Mouse (Mus musculus) olfactory bulb, adult 2 months (tissue): Measurements from ENCODE around the gene Nf1.

Experiments used
- CTCF ChIP-seq: fragments of 200-500 bp; IDR thresholded peaks from 2 replicates; pipeline ENCODE4 v1.5.1; 2012; ENCODE audit warnings: low read depth, mild to moderate bottlenecking, low read length, moderate library complexity; ENCODE audit not compliant: insufficient read depth
- POLR2A ChIP-seq: fragments of 200-500 bp; IDR thresholded peaks from 2 replicates; pipeline ENCODE4 v1.6.1; 2012; ENCODE audit warnings: mild to moderate bottlenecking, low read depth, low read length, moderate library complexity; ENCODE audit not compliant: insufficient read depth

DNA sequence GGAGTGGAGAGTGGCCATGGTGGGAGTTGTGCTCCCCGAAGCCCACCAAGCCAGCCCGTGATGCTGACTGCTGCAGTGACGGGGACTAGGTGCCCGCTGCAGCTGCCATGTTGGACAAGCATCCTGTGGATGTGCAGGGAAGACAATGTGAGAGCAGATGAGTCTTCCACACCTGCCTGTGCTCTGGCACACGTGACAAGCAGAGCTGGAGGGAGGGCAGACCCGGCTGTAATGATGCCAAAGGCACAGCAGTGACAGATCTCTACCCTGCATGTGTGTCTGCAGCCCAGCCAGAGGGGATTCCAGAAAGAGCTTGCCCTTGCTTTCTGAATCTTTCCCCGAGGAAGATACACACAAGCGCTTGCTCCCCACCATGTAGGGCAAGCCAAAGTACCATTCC, 278.5 kb downstream of the Nf1 start:
- TF ChIP-seq CTCF (no peak), POLR2A (no peak)
